Mouse (Mus musculus) MEL (cell line): ENCODE results near the gene St6galnac3. TPM values are rescaled to one million over a fixed set of nuclear protein-coding genes. Genes with fewer than 3 reads are reported as not detected.

Source experiments
- DNase-seq: peaks from one replicate; pipeline ENCODE4 v3.0.0; 2011; ENCODE audit warnings: low read depth, low spot score
- H3K27ac ChIP-seq: 2 replicates; pipeline ENCODE4 v1.5.1; 2012; ENCODE audit warnings: low read depth, mild to moderate bottlenecking, control low read depth, low read length, moderate library complexity; ENCODE audit not compliant: control insufficient read depth
- H3K27me3 ChIP-seq, 2 experiments: fragments of 150-350 bp in 1 of 2; sonication (generic) in 1 of 2; 2 replicates each; pipeline ENCODE4 v1.6.1; 2012; ENCODE audit warnings: low read length in 2 of 2, mild to moderate bottlenecking in 2 of 2, improper control_type of control experiment in 1 of 2, moderate library complexity in 1 of 2; ENCODE audit not compliant: insufficient read depth in 2 of 2, control insufficient read depth in 1 of 2
- H3K36me3 ChIP-seq, 2 experiments: 2 replicates each; pipeline ENCODE4 v1.6.1; 2012 to 2014; ENCODE audit warnings: low read length in 2 of 2, improper control_type of control experiment in 1 of 2, inconsistent platforms in 1 of 2, mild to moderate bottlenecking in 1 of 2; ENCODE audit not compliant: insufficient read depth in 2 of 2, control insufficient read depth in 1 of 2
- H3K4me1 ChIP-seq, 2 experiments: fragments of 150-350 bp in 1 of 2; sonication (generic) in 1 of 2; 2 replicates each; pipeline ENCODE4 v1.6.1; 2012; ENCODE audit warnings: low read length in 2 of 2, improper control_type of control experiment in 1 of 2, mild to moderate bottlenecking in 1 of 2; ENCODE audit not compliant: insufficient read depth in 2 of 2, control insufficient read depth in 1 of 2
- H3K4me3 ChIP-seq, 2 experiments: fragments of 150-350 bp in 1 of 2; sonication (generic) in 1 of 2; 2 replicates each; pipeline ENCODE4 v1.5.1; 2012; ENCODE audit warnings: low read depth in 2 of 2, low read length in 2 of 2, mild to moderate bottlenecking in 2 of 2, moderate library complexity in 2 of 2, control low read depth in 1 of 2, improper control_type of control experiment in 1 of 2; ENCODE audit not compliant: control insufficient read depth in 1 of 2, insufficient read depth in 1 of 2
- H3K79me2 ChIP-seq: 2 replicates; pipeline ENCODE4 v1.6.1; 2012; ENCODE audit warnings: mild to moderate bottlenecking, low read length, moderate library complexity; ENCODE audit not compliant: control insufficient read depth, poor library complexity, insufficient read depth
- H3K9ac ChIP-seq: 2 replicates; pipeline ENCODE4 v1.6.1; 2012; ENCODE audit warnings: low read depth, mild to moderate bottlenecking, control low read depth, low read length, moderate library complexity; ENCODE audit not compliant: control insufficient read depth, poor library complexity, severe bottlenecking
- H3K9me3 ChIP-seq: fragments of 150-350 bp; sonication (generic); replicated peaks from 2 replicates; pipeline ENCODE4 v1.6.1; 2012; ENCODE audit warnings: mild to moderate bottlenecking, low read length, improper control_type of control experiment, moderate library complexity; ENCODE audit not compliant: insufficient read depth
- CHD1 ChIP-seq: IDR thresholded peaks from 2 replicates; pipeline ENCODE4 v1.6.1; 2012; ENCODE audit warnings: low read depth, mild to moderate bottlenecking, inconsistent platforms, low read length, improper control_type of control experiment
- E2F4 ChIP-seq: IDR thresholded peaks from 2 replicates; pipeline ENCODE4 v1.6.1; 2011; ENCODE audit warnings: low read depth, low read length, improper control_type of control experiment, borderline replicate concordance
- ELF1 ChIP-seq: IDR thresholded peaks from 2 replicates; pipeline ENCODE4 v1.6.1; 2014; ENCODE audit warnings: low read depth, mild to moderate bottlenecking, inconsistent platforms, low read length, improper control_type of control experiment, moderate library complexity
- GABPA ChIP-seq: IDR thresholded peaks from 2 replicates; pipeline ENCODE4 v1.6.1; 2012; ENCODE audit warnings: low read depth, mild to moderate bottlenecking, inconsistent platforms, low read length, improper control_type of control experiment, moderate library complexity
- KAT2A ChIP-seq: conservative IDR thresholded peaks from 2 replicates; pipeline ENCODE4 v1.6.1; 2012; ENCODE audit warnings: low read depth, low read length, improper control_type of control experiment, inconsistent platforms
- MAFK ChIP-seq: IDR thresholded peaks from 2 replicates; pipeline ENCODE4 v1.6.1; 2011; ENCODE audit warnings: low read depth, mild to moderate bottlenecking, low read length, improper control_type of control experiment, borderline replicate concordance
- MAX ChIP-seq: IDR thresholded peaks from 2 replicates; pipeline ENCODE4 v1.6.1; 2011; ENCODE audit warnings: low read length, improper control_type of control experiment
- MAZ ChIP-seq: IDR thresholded peaks from 2 replicates; pipeline ENCODE4 v1.6.1; 2012; ENCODE audit warnings: low read depth, mild to moderate bottlenecking, inconsistent platforms, low read length, improper control_type of control experiment
- MEF2A ChIP-seq: IDR thresholded peaks from 2 replicates; pipeline ENCODE4 v1.6.1; 2014; ENCODE audit warnings: low read depth, mild to moderate bottlenecking, inconsistent platforms, low read length, improper control_type of control experiment; ENCODE audit not compliant: poor library complexity, insufficient replicate concordance, severe bottlenecking; ENCODE audit errors: extremely low read depth
- NELFE ChIP-seq: IDR thresholded peaks from 2 replicates; pipeline ENCODE4 v1.6.1; 2011; ENCODE audit warnings: low read depth, low read length, improper control_type of control experiment
- POLR2A ChIP-seq, 2 experiments: IDR thresholded peaks; 2 replicates each; pipeline ENCODE4 v1.6.1; 2011 to 2012; ENCODE audit warnings: low read length in 2 of 2, mild to moderate bottlenecking in 2 of 2, control low read depth in 1 of 2, improper control_type of control experiment in 1 of 2, low read depth in 1 of 2, moderate library complexity in 1 of 2; ENCODE audit not compliant: control insufficient read depth in 1 of 2, insufficient read depth in 1 of 2, poor library complexity in 1 of 2
- POLR2AphosphoS2 ChIP-seq: IDR thresholded peaks from 2 replicates; pipeline ENCODE4 v1.6.1; 2011; ENCODE audit warnings: low read length, improper control_type of control experiment
- POLR2AphosphoS5 ChIP-seq: IDR thresholded peaks from 2 replicates; pipeline ENCODE4 v1.6.1; 2012; ENCODE audit warnings: low read depth, borderline replicate concordance, mild to moderate bottlenecking, inconsistent platforms, low read length, moderate library complexity, mixed read lengths
- RAD21 ChIP-seq: IDR thresholded peaks from 2 replicates; pipeline ENCODE4 v1.6.1; 2011; ENCODE audit warnings: mild to moderate bottlenecking, low read depth, low read length, improper control_type of control experiment
- RCOR1 ChIP-seq: IDR thresholded peaks from 2 replicates; pipeline ENCODE4 v1.6.1; 2012; ENCODE audit warnings: low read depth, mild to moderate bottlenecking, inconsistent platforms, low read length, improper control_type of control experiment
- SIN3A ChIP-seq: IDR thresholded peaks from 2 replicates; pipeline ENCODE4 v1.6.1; 2012; ENCODE audit warnings: low read length, improper control_type of control experiment, inconsistent platforms
- TAL1 ChIP-seq: IDR thresholded peaks from 2 replicates; pipeline ENCODE4 v1.6.1; 2012; ENCODE audit warnings: mild to moderate bottlenecking, inconsistent platforms, low read length, moderate library complexity, mixed read lengths
- TBP ChIP-seq: IDR thresholded peaks from 2 replicates; pipeline ENCODE4 v1.8.0; 2011; ENCODE audit warnings: low read depth, low read length, improper control_type of control experiment
- ZC3H11A ChIP-seq: IDR thresholded peaks from 2 replicates; pipeline ENCODE4 v1.6.1; 2012; ENCODE audit warnings: low read depth, mild to moderate bottlenecking, inconsistent platforms, low read length, improper control_type of control experiment
- ZMIZ1 ChIP-seq: IDR thresholded peaks from 2 replicates; pipeline ENCODE4 v1.6.1; 2012; ENCODE audit warnings: low read depth, mild to moderate bottlenecking, inconsistent platforms, low read length, improper control_type of control experiment, moderate library complexity
- ZNF384 ChIP-seq: IDR thresholded peaks from 2 replicates; pipeline ENCODE4 v1.6.1; 2012; ENCODE audit warnings: low read depth, mild to moderate bottlenecking, inconsistent platforms, low read length, improper control_type of control experiment
- polyA plus RNA-seq, 2 experiments: library from polyadenylated mRNA; stranded (reverse) in 1 of 2; unstranded in 1 of 2; fragments of >175 nt in 1 of 2; fragments of >200 nt in 1 of 2; gene quantifications; 2 replicates each; pipeline versions ENCODE4 v1.2.1 to v1.2.4; 2012; ENCODE audit warnings: low replicate concordance in 2 of 2, low read depth in 1 of 2; ENCODE audit not compliant: insufficient read length in 2 of 2, insufficient read depth in 1 of 2, missing spikeins in 1 of 2
- total RNA-seq: library from RNA; depleted of rRNA; stranded (reverse); fragments of 300-350 nt; gene quantifications from 2 replicates; pipeline ENCODE4 v1.2.3, GENCODE M21; 2012

Gene St6galnac3
- total and polyA plus RNA-seq, 3 experiments = 7.8 to 11.4 TPM; not detected in 1

GRCm38 (mm10) chr3:153291406-153292045 is 433.4 kb downstream of the St6galnac3 start:
- Histone ChIP-seq H3K27ac (no peak overlapping the region), H3K79me2 (no peaks in the 10 kb centered on the region), H3K4me1 (peaks cover 0 to 3% of the 10 kb centered on the region in 2 experiments; a peak in 2 of 4 replicates), H3K9ac (no peak overlapping the region)
- DNase-seq = no peak
- TF ChIP-seq MAZ (no peak), TBP (no peak)
- TF ChIP-seq, all 39 proteins: peak for 0
- peaks cover 0 to 3% of the 10 kb centered on the region in 2 experiments; a peak in 2 of 4 replicates for H3K36me3 ChIP-seq
- no peaks in the 10 kb centered on the region for H3K27me3 ChIP-seq
- H3K4me3 ChIP-seq = no peak overlapping the region
- H3K9me3 ChIP-seq = no peaks in the 10 kb centered on the region

GRCm38 (mm10) chr3:153289971-153290370 is 435.0 kb downstream of the St6galnac3 start:
- Histone ChIP-seq H3K27ac (no peak overlapping the region), H3K27me3 (no peaks in the 10 kb centered on the region), H3K4me3 (no peak overlapping the region)
- no peak for DNase-seq
- no peak for TF ChIP-seq RCOR1
- TF ChIP-seq MAX = no peak
- no peak for TF ChIP-seq CHD1
- TF ChIP-seq TAL1 = no peak
- no peak for TF ChIP-seq MAFK
- TF ChIP-seq SIN3A = no peak
- no peak for TF ChIP-seq ZC3H11A
- no peak for TF ChIP-seq POLR2A (IDR thresholded peaks at IDR 0.05; ENCODE audit: control insufficient read depth in 1 of 2, insufficient read depth in 1 of 2, low read depth in 1 of 2, low read length in 2 of 2, poor library complexity in 1 of 2)
- no peak for TF ChIP-seq POLR2AphosphoS2
- no peak for TF ChIP-seq RAD21
- TF ChIP-seq E2F4 = no peak
- no peak for TF ChIP-seq ZMIZ1
- TF ChIP-seq, all 39 proteins: peak for 0
- H3K79me2 ChIP-seq = no peaks in the 10 kb centered on the region
- H3K9ac ChIP-seq = no peak overlapping the region
- peaks cover 0 to 3% of the 10 kb centered on the region in 2 experiments; a peak in 2 of 4 replicates for H3K36me3 ChIP-seq
- no peaks in the 10 kb centered on the region for H3K9me3 ChIP-seq
- H3K4me1 ChIP-seq = peaks cover 0 to 3% of the 10 kb centered on the region in 2 experiments; a peak in 2 of 4 replicates

- TF ChIP-seq MAFK = no peak
- TF ChIP-seq ELF1 = no peak
- no peak for TF ChIP-seq ZMIZ1
- TF ChIP-seq NELFE = no peak
- TF ChIP-seq GABPA = no peak
- TF ChIP-seq E2F4 = no peak
- no peak for TF ChIP-seq MEF2A
- TF ChIP-seq POLR2AphosphoS5 = no peak
- no peak for TF ChIP-seq KAT2A
- TF ChIP-seq POLR2A (IDR thresholded peaks at IDR 0.05; ENCODE audit: control insufficient read depth in 1 of 2, insufficient read depth in 1 of 2, low read depth in 1 of 2, low read length in 2 of 2, poor library complexity in 1 of 2) = no peak
- no peak for TF ChIP-seq ZNF384
- peaks cover 0 to 3% of the 10 kb centered on the region in 2 experiments; a peak in 2 of 4 replicates for H3K4me1 ChIP-seq
- H3K9me3 ChIP-seq = no peaks in the 10 kb centered on the region
- no peak overlapping the region for H3K9ac ChIP-seq
- DNase-seq = no peak
- no peaks in the 10 kb centered on the region for H3K27me3 ChIP-seq
- no peak overlapping the region for H3K27ac ChIP-seq
- H3K36me3 ChIP-seq = peaks cover 0 to 1% of the 10 kb centered on the region in 2 experiments; a peak in 2 of 4 replicates
- H3K79me2 ChIP-seq = no peaks in the 10 kb centered on the region
- H3K4me3 ChIP-seq = no peak overlapping the region
Measured at GRCm38 (mm10) chr3:153287564-153287963, 437.4 kb downstream of the St6galnac3 start.
